Mouse (Mus musculus): ENCODE data around the gene Vgf. TPM values are rescaled to one million over a fixed set of nuclear protein-coding genes. Genes with fewer than 3 reads are reported as not detected.
A peak's percentile ranks its signal among the peaks of the same experiment; 100 is the strongest.

Vgf gene
- polyA plus RNA-seq, 1 experiment from 2014 or later = not detected

- H3K79me2 ChIP-seq (ENCODE audit: inconsistent target) = no peaks in the 10 kb centered on the region
- no peak overlapping the region for H3K27ac ChIP-seq
- H3K36me3 ChIP-seq (ENCODE audit: inconsistent target) = no peaks in the 10 kb centered on the region
- 91% methylated on average over 19 of the region's 19 CpGs for WGBS (ENCODE audit: missing documents)
- H3K4me3 ChIP-seq (ENCODE audit: inconsistent target) = no peak overlapping the region
These were observed 44.9 kb downstream of the Vgf start for GRCm38 (mm10) chr5:137070881-137071605.

- 29% methylated on average over 19 of the region's 23 CpGs for WGBS (ENCODE audit: missing documents)
- Histone ChIP-seq H3K27ac (no peak within 1 kb of the TSS), H3K4me3 (ENCODE audit: inconsistent target) (no peak within 1 kb of the TSS), H3K36me3 (ENCODE audit: inconsistent target) (no peaks in the 10 kb centered on the region), H3K79me2 (ENCODE audit: inconsistent target) (no peaks in the 10 kb centered on the region)
These were observed 46.1 kb downstream of the Vgf start, which contains the start of gene Serpine1 for GRCm38 (mm10) chr5:137072079-137072960. TSS of gene Serpine1 (minus strand) at chr5:137072268.

- no peak overlapping the region for H3K27ac ChIP-seq
- H3K4me3 ChIP-seq (ENCODE audit: inconsistent target) = no peak overlapping the region
- 100% methylated on average over 8 of the region's 8 CpGs for WGBS (ENCODE audit: missing documents)
These were observed 46.9 kb downstream of the Vgf start for GRCm38 (mm10) chr5:137073141-137073540.

GRCm38 (mm10) chr5:137074191-137074651, 48.0 kb downstream of the Vgf start:
- Histone ChIP-seq H3K4me3 (ENCODE audit: inconsistent target) (no peak overlapping the region), H3K27ac (no peak overlapping the region), H3K79me2 (ENCODE audit: inconsistent target) (no peaks in the 10 kb centered on the region), H3K36me3 (ENCODE audit: inconsistent target) (no peaks in the 10 kb centered on the region)
- 86% methylated on average over 6 of the region's 6 CpGs for WGBS (ENCODE audit: missing documents)

More at GRCm38 (mm10) chr5:137073141-137073540, 46.9 kb downstream of the Vgf start:
- Histone ChIP-seq H3K36me3 (ENCODE audit: inconsistent target) (no peaks in the 10 kb centered on the region), H3K79me2 (ENCODE audit: inconsistent target) (no peaks in the 10 kb centered on the region)

- no peak overlapping the region for H3K4me3 ChIP-seq (ENCODE audit: inconsistent target)
- H3K79me2 ChIP-seq (ENCODE audit: inconsistent target) = no peaks in the 10 kb centered on the region
- WGBS (ENCODE audit: missing documents) = 69% methylated on average over 6 of the region's 6 CpGs
- H3K36me3 ChIP-seq (ENCODE audit: inconsistent target) = no peaks in the 10 kb centered on the region
- H3K27ac ChIP-seq = no peak overlapping the region
These were observed 49.5 kb downstream of the Vgf start for GRCm38 (mm10) chr5:137075726-137076125.

- H3K36me3 ChIP-seq (ENCODE audit: inconsistent target) = no peaks in the 10 kb centered on the region
- H3K79me2 ChIP-seq (ENCODE audit: inconsistent target) = no peaks in the 10 kb centered on the region
- WGBS (ENCODE audit: missing documents) = 36% methylated on average over 10 of the region's 12 CpGs
- H3K27ac ChIP-seq = 0 out of 2 replicates have a peak overlapping the region, but pooled peaks have one; percentile 8
- no peak overlapping the region for H3K4me3 ChIP-seq (ENCODE audit: inconsistent target)
These were observed 50.2 kb downstream of the Vgf start for GRCm38 (mm10) chr5:137076191-137076930.

GRCm38 (mm10) chr5:137077187-137077586, 51.0 kb downstream of the Vgf start:
- Histone ChIP-seq H3K79me2 (ENCODE audit: inconsistent target) (no peaks in the 10 kb centered on the region), H3K36me3 (ENCODE audit: inconsistent target) (no peaks in the 10 kb centered on the region), H3K27ac (no peak overlapping the region), H3K4me3 (ENCODE audit: inconsistent target) (no peak overlapping the region)
- 95% methylated on average over 7 of the region's 7 CpGs for WGBS (ENCODE audit: missing documents)

GRCm38 (mm10) chr5:137078041-137078440, 51.8 kb downstream of the Vgf start:
- Histone ChIP-seq H3K79me2 (ENCODE audit: inconsistent target) (no peaks in the 10 kb centered on the region), H3K36me3 (ENCODE audit: inconsistent target) (no peaks in the 10 kb centered on the region), H3K4me3 (ENCODE audit: inconsistent target) (no peak overlapping the region), H3K27ac (no peak overlapping the region)
- WGBS (ENCODE audit: missing documents) = 93% methylated on average over 14 of the region's 14 CpGs

- H3K79me2 ChIP-seq (ENCODE audit: inconsistent target) = no peaks in the 10 kb centered on the region
- no peak overlapping the region for H3K4me3 ChIP-seq (ENCODE audit: inconsistent target)
- H3K36me3 ChIP-seq (ENCODE audit: inconsistent target) = no peaks in the 10 kb centered on the region
- whole genome bisulfite sequencing (ENCODE audit: missing documents) = 83% methylated on average over 6 of the region's 6 CpGs
- H3K27ac ChIP-seq = no peak overlapping the region
These were observed 52.4 kb downstream of the Vgf start for GRCm38 (mm10) chr5:137078616-137079015.

- Histone ChIP-seq H3K27ac (0 out of 2 replicates have a peak overlapping the region, but pooled peaks have one; percentile 7), H3K36me3 (ENCODE audit: inconsistent target) (no peaks in the 10 kb centered on the region), H3K79me2 (ENCODE audit: inconsistent target) (no peaks in the 10 kb centered on the region), H3K4me3 (ENCODE audit: inconsistent target) (no peak overlapping the region)
- WGBS (ENCODE audit: missing documents) = 23% methylated on average over 5 of the region's 5 CpGs
These were observed 53.7 kb downstream of the Vgf start for GRCm38 (mm10) chr5:137079849-137080248.

Other genes starting within 250 kb of the Vgf start
- gene Col26a1, start 143.2 kb upstream of the Vgf start, polyA plus RNA-seq (2018) = not detected in 3 replicates
- 17.1 to 26.4 TPM (median 22.7 TPM) in 3 replicates for gene Ift22, start 118.2 kb upstream of the Vgf start, polyA plus RNA-seq (2018)
- 118 to 217 TPM (median 182 TPM) in 3 replicates for gene Fis1, start 73.1 kb upstream of the Vgf start, polyA plus RNA-seq (2018)
- not detected in 3 replicates for gene Cldn15, start 59.8 kb upstream of the Vgf start, polyA plus RNA-seq (2018)
- gene Plod3, start 39.4 kb upstream of the Vgf start, polyA plus RNA-seq (2018) = 93.2 to 105 TPM (median 102 TPM) in 3 replicates
- 81.1 to 121 TPM (median 96.1 TPM) in 3 replicates for gene Znhit1, start 38.4 kb upstream of the Vgf start, polyA plus RNA-seq (2018)
- gene Ap1s1, start 19.7 kb downstream of the Vgf start, polyA plus RNA-seq (2018) = 120 to 219 TPM (median 131 TPM) in 3 replicates
- 0.69 to 5.1 TPM (median 0.75 TPM) in 3 replicates for gene Serpine1, start 45.9 kb downstream of the Vgf start, polyA plus RNA-seq (2018)
- gene Trim56, start 89.8 kb downstream of the Vgf start, polyA plus RNA-seq (2018) = 12.2 to 19.7 TPM (median 16.6 TPM) in 3 replicates
- not detected in 3 replicates for gene Muc3, start 122.9 kb downstream of the Vgf start, polyA plus RNA-seq (2018)
- gene Muc3a, start 186.0 kb downstream of the Vgf start, polyA plus RNA-seq (2018) = not detected in 3 replicates

Data from macrophage (primary cell).